Mouse (Mus musculus): ENCODE measurements around the gene Galk2. TPM values are rescaled to one million over a fixed set of nuclear protein-coding genes. Genes with fewer than 3 reads are reported as not detected.

Gene Galk2
- polyA plus RNA-seq, 2 experiments, result 6.2 to 10.1 TPM

GRCm38 (mm10) chr2:125826201-125826600, 32.7 kb upstream of the Galk2 start:
- 53% methylated on average over 4 of the region's 4 CpGs for whole genome bisulfite sequencing (ENCODE audit: insufficient replicate concordance)
- TF ChIP-seq CTCF (IDR thresholded peaks at IDR 0.05; ENCODE audit: low read depth) (no peak), EP300 (IDR thresholded peaks at IDR 0.05; ENCODE audit: low read depth) (no peak)
- no peak overlapping the region for H3K4me2 ChIP-seq (ENCODE audit: low read depth)

DNA sequence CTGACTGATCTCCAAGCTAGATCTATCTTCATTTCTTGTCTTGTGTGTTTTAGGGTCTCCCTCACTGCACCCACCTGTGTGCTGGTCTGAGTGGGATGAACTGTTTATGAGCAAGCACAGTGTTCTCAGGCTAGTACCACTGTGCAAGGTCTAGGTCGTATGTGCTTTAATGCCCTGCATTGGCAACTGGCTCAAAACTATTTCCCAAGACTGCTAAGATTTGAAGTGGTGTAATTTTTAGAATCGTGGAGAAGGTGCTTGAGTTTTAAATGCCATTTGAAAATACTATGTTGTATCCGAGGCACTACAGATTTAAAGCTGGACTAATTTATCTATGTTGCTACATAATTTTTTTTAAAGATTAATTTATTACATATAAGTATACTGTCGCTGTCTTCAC, 31.0 kb upstream of the Galk2 start:
- Histone ChIP-seq H3K4me1 (replicated peaks; ENCODE audit: control insufficient read depth in 2 of 2, insufficient read depth in 2 of 2, low read length in 1 of 2) (no peaks in the 10 kb centered on the region), H3K9ac (replicated peaks) (no peak overlapping the region), H3K4me3 (ENCODE audit: insufficient read depth in 1 of 2, low read depth in 2 of 2, low read length in 2 of 2) (no peak overlapping the region), H3K36me3 (replicated peaks; ENCODE audit: control insufficient read depth, insufficient read depth, low read depth) (peaks cover 16% of the 10 kb centered on the region), H3K27me3 (ENCODE audit: control insufficient read depth, insufficient read depth, low read length) (no peaks in the 10 kb centered on the region), H3K9me3 (ENCODE audit: control insufficient read depth, low read length) (no peaks in the 10 kb centered on the region), H3K4me2 (ENCODE audit: low read depth) (no peak overlapping the region), H3K27ac (no peak overlapping the region)
- TF ChIP-seq EP300 (IDR thresholded peaks at IDR 0.05; ENCODE audit: low read depth) (no peak), CTCF (IDR thresholded peaks at IDR 0.05; ENCODE audit: low read depth) (no peak)
- WGBS (ENCODE audit: insufficient replicate concordance), result 69% methylated on average over 4 of the region's 4 CpGs
- ATAC-seq (ENCODE audit: insufficient read depth) (no peak), DNase-seq (ENCODE audit: low read depth in 3 of 3, low spot score in 3 of 3) (no peak)

More at GRCm38 (mm10) chr2:125826201-125826600, 32.7 kb upstream of the Galk2 start:
- ATAC-seq (ENCODE audit: insufficient read depth) (no peak), DNase-seq (ENCODE audit: low read depth in 3 of 3, low spot score in 3 of 3) (no peak)
- H3K4me1 ChIP-seq (replicated peaks; ENCODE audit: control insufficient read depth in 2 of 2, insufficient read depth in 2 of 2, low read length in 1 of 2), result no peaks in the 10 kb centered on the region
- H3K27me3 ChIP-seq (ENCODE audit: control insufficient read depth, insufficient read depth, low read length), result no peaks in the 10 kb centered on the region
- H3K4me3 ChIP-seq (ENCODE audit: insufficient read depth in 1 of 2, low read depth in 2 of 2, low read length in 2 of 2), result no peak overlapping the region
- H3K27ac ChIP-seq, result no peak overlapping the region
- H3K36me3 ChIP-seq (replicated peaks; ENCODE audit: control insufficient read depth, insufficient read depth, low read depth), result peaks cover 5% of the 10 kb centered on the region
- no peak overlapping the region for H3K9ac ChIP-seq (replicated peaks)
- no peaks in the 10 kb centered on the region for H3K9me3 ChIP-seq (ENCODE audit: control insufficient read depth, low read length)

- WGBS (ENCODE audit: insufficient replicate concordance), result 91% methylated on average over 2 of the region's 2 CpGs
- H3K9ac ChIP-seq (replicated peaks), result no peak overlapping the region
- H3K4me2 ChIP-seq (ENCODE audit: low read depth), result no peak overlapping the region
- TF ChIP-seq CTCF (IDR thresholded peaks at IDR 0.05; ENCODE audit: low read depth) (no peak), EP300 (IDR thresholded peaks at IDR 0.05; ENCODE audit: low read depth) (no peak)
- no peaks in the 10 kb centered on the region for H3K9me3 ChIP-seq (ENCODE audit: control insufficient read depth, low read length)
- ATAC-seq (ENCODE audit: insufficient read depth) (no peak), DNase-seq (ENCODE audit: low read depth in 3 of 3, low spot score in 3 of 3) (no peak)
- no peak overlapping the region for H3K4me3 ChIP-seq (ENCODE audit: insufficient read depth in 1 of 2, low read depth in 2 of 2, low read length in 2 of 2)
- no peaks in the 10 kb centered on the region for H3K27me3 ChIP-seq (ENCODE audit: control insufficient read depth, insufficient read depth, low read length)
- peaks cover 28% of the 10 kb centered on the region for H3K36me3 ChIP-seq (replicated peaks; ENCODE audit: control insufficient read depth, insufficient read depth, low read depth)
- H3K27ac ChIP-seq, result no peak overlapping the region
- no peaks in the 10 kb centered on the region for H3K4me1 ChIP-seq (replicated peaks; ENCODE audit: control insufficient read depth in 2 of 2, insufficient read depth in 2 of 2, low read length in 1 of 2)
Observed at GRCm38 (mm10) chr2:125829924-125830323, 29.0 kb upstream of the Galk2 start.

DNA sequence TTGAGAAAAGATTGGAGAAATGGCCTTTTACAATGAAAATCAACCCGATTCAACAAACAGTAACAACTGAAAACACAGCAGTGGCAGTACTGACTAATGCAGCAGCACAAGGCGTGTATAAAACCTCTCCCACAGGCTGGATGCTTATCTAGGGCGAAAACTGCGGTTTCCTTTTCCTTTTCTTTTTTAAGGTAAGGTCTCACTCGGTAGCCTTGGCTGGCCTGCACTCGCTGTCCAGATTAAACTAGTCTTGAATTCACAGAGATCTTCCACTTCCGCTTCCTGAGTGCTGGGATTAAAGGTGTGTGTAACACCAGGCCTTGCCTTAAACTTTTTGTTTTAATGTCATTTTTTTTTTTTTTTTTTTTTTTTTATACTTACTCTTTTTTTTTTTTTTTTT, 20.8 kb upstream of the Galk2 start:
- Histone ChIP-seq H3K4me1 (replicated peaks; ENCODE audit: control insufficient read depth in 2 of 2, insufficient read depth in 2 of 2, low read length in 1 of 2) (no peaks in the 10 kb centered on the region), H3K27ac (no peak overlapping the region), H3K27me3 (ENCODE audit: control insufficient read depth, insufficient read depth, low read length) (no peaks in the 10 kb centered on the region), H3K9me3 (ENCODE audit: control insufficient read depth, low read length) (no peaks in the 10 kb centered on the region), H3K4me2 (ENCODE audit: low read depth) (no peak overlapping the region), H3K4me3 (ENCODE audit: insufficient read depth in 1 of 2, low read depth in 2 of 2, low read length in 2 of 2) (no peak overlapping the region), H3K36me3 (replicated peaks; ENCODE audit: control insufficient read depth, insufficient read depth, low read depth) (peaks cover 51% of the 10 kb centered on the region), H3K9ac (replicated peaks) (no peak overlapping the region)
- TF ChIP-seq CTCF (IDR thresholded peaks at IDR 0.05; ENCODE audit: low read depth), result no peak
- TF ChIP-seq EP300 (IDR thresholded peaks at IDR 0.05; ENCODE audit: low read depth), result no peak
- no peak for DNase-seq (ENCODE audit: low read depth in 3 of 3, low spot score in 3 of 3)
- no peak for ATAC-seq (ENCODE audit: insufficient read depth)
- 65% methylated on average over 7 of the region's 7 CpGs for WGBS (ENCODE audit: insufficient replicate concordance)

DNA sequence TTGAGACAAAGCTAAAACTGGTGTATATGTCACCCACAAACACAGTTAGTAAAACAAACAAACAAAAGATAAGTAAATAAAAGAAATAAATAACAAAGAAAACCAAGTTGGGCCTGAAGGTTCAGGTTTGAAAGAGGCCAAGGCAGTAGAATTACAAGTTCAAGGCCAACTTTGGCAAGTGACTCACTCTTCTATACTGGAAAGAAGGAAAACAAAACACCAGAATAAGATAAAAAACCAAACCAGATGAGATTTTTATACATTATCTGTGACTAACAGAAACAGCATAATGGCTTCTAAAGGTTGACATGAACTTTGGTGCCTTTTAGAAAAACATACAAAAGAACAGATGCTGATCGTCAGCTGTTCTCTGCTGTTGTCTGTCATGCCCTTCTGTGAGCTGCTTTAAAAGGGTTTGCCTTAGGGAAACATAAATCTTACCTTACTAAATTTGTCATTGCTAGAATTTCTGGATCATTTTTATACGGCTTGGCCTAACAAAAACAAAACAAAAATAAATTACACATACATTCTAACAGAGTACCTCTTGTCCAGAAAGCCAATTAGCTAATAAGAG, 20.1 kb upstream of the Galk2 start:
- H3K27ac ChIP-seq, result no peak overlapping the region
- no peak for TF ChIP-seq EP300 (IDR thresholded peaks at IDR 0.05; ENCODE audit: low read depth)
- no peak for TF ChIP-seq CTCF (IDR thresholded peaks at IDR 0.05; ENCODE audit: low read depth)
- H3K4me2 ChIP-seq (ENCODE audit: low read depth), result no peak overlapping the region
- no peak overlapping the region for H3K9ac ChIP-seq (replicated peaks)
- WGBS (ENCODE audit: insufficient replicate concordance), result 76% methylated on average over 2 of the region's 2 CpGs
- H3K27me3 ChIP-seq (ENCODE audit: control insufficient read depth, insufficient read depth, low read length), result no peaks in the 10 kb centered on the region
- H3K9me3 ChIP-seq (ENCODE audit: control insufficient read depth, low read length), result no peaks in the 10 kb centered on the region
- DNase-seq (ENCODE audit: low read depth in 3 of 3, low spot score in 3 of 3), result no peak
- no peaks in the 10 kb centered on the region for H3K4me1 ChIP-seq (replicated peaks; ENCODE audit: control insufficient read depth in 2 of 2, insufficient read depth in 2 of 2, low read length in 1 of 2)
- ATAC-seq (ENCODE audit: insufficient read depth), result no peak
- H3K36me3 ChIP-seq (replicated peaks; ENCODE audit: control insufficient read depth, insufficient read depth, low read depth), result peaks cover 50% of the 10 kb centered on the region
- no peak overlapping the region for H3K4me3 ChIP-seq (ENCODE audit: insufficient read depth in 1 of 2, low read depth in 2 of 2, low read length in 2 of 2)

All from liver, embryonic 14.5 days (tissue).